Mouse (Mus musculus): Measurements from ENCODE around the gene Gsg1l. TPM values are rescaled to one million over a fixed set of nuclear protein-coding genes. Genes with fewer than 3 reads are reported as not detected.
A peak's percentile ranks its signal among the peaks of the same experiment; 100 is the strongest.

Gsg1l gene
- total RNA-seq, 2 experiments from 2014 or later: 18.6 to 19.5 TPM

- no peak for DNase-seq (ENCODE audit: low spot score in 2 of 2)
Measured at GRCm38 (mm10) chr7:126081727-126082285, 405 bp downstream of the Gsg1l start.

- peak in 1 of 2 experiments; percentile 51 for DNase-seq (ENCODE audit: low spot score in 2 of 2)
Measured at GRCm38 (mm10) chr7:126080949-126081654, 1.1 kb downstream of the Gsg1l start.

- DNase-seq (ENCODE audit: low spot score in 2 of 2): no peak
Measured at GRCm38 (mm10) chr7:126076935-126077334, 5.3 kb downstream of the Gsg1l start.

GRCm38 (mm10) chr7:126075058-126075457 is 7.2 kb downstream of the Gsg1l start:
- DNase-seq (ENCODE audit: low spot score in 2 of 2): no peak

- no peak for DNase-seq (ENCODE audit: low spot score in 2 of 2)
Measured at GRCm38 (mm10) chr7:126070321-126070720, 11.9 kb downstream of the Gsg1l start.

GRCm38 (mm10) chr7:126066777-126067176 is 15.4 kb downstream of the Gsg1l start:
- DNase-seq (ENCODE audit: low spot score in 2 of 2): peak in 1 of 2 experiments; percentile 59

- DNase-seq (ENCODE audit: low spot score in 2 of 2): no peak
Measured at GRCm38 (mm10) chr7:126065243-126065876, 16.9 kb downstream of the Gsg1l start.

- DNase-seq (ENCODE audit: low spot score in 2 of 2): no peak
Measured at GRCm38 (mm10) chr7:126062228-126062627, 20.0 kb downstream of the Gsg1l start.

- DNase-seq (ENCODE audit: low spot score in 2 of 2): no peak
Measured at GRCm38 (mm10) chr7:126058918-126059317, 23.3 kb downstream of the Gsg1l start.

- DNase-seq (ENCODE audit: low spot score in 2 of 2): no peak
Measured at GRCm38 (mm10) chr7:126057332-126057914, 24.8 kb downstream of the Gsg1l start.

GRCm38 (mm10) chr7:126054574-126054973 is 27.6 kb downstream of the Gsg1l start:
- no peak for DNase-seq (ENCODE audit: low spot score in 2 of 2)

GRCm38 (mm10) chr7:126053618-126054017 is 28.6 kb downstream of the Gsg1l start:
- no peak for DNase-seq (ENCODE audit: low spot score in 2 of 2)

GRCm38 (mm10) chr7:126051910-126052309 is 30.3 kb downstream of the Gsg1l start:
- no peak for DNase-seq (ENCODE audit: low spot score in 2 of 2)

GRCm38 (mm10) chr7:126045077-126045476 is 37.1 kb downstream of the Gsg1l start:
- DNase-seq (ENCODE audit: low spot score in 2 of 2): no peak

GRCm38 (mm10) chr7:126042306-126042705 is 39.9 kb downstream of the Gsg1l start:
- no peak for DNase-seq (ENCODE audit: low spot score in 2 of 2)

GRCm38 (mm10) chr7:126040794-126041526 is 41.3 kb downstream of the Gsg1l start:
- DNase-seq (ENCODE audit: low spot score in 2 of 2): peak; percentile 32 to 68

GRCm38 (mm10) chr7:126039847-126040246 is 42.4 kb downstream of the Gsg1l start:
- no peak for DNase-seq (ENCODE audit: low spot score in 2 of 2)

GRCm38 (mm10) chr7:126039247-126039835 is 42.9 kb downstream of the Gsg1l start:
- DNase-seq (ENCODE audit: low spot score in 2 of 2): no peak

- peak; percentile 41 to 49 for DNase-seq (ENCODE audit: low spot score in 2 of 2)
Measured at GRCm38 (mm10) chr7:126038366-126039246, 43.6 kb downstream of the Gsg1l start.

- no peak for DNase-seq (ENCODE audit: low spot score in 2 of 2)
Measured at GRCm38 (mm10) chr7:126035332-126035731, 46.9 kb downstream of the Gsg1l start.
